Mouse (Mus musculus): ENCODE results near the gene Ints4. TPM values are rescaled to one million over a fixed set of nuclear protein-coding genes. Genes with fewer than 3 reads are reported as not detected.

Gene Ints4
- polyA plus RNA-seq, 1 experiment from 2014 or later = 61.0 TPM

DNA sequence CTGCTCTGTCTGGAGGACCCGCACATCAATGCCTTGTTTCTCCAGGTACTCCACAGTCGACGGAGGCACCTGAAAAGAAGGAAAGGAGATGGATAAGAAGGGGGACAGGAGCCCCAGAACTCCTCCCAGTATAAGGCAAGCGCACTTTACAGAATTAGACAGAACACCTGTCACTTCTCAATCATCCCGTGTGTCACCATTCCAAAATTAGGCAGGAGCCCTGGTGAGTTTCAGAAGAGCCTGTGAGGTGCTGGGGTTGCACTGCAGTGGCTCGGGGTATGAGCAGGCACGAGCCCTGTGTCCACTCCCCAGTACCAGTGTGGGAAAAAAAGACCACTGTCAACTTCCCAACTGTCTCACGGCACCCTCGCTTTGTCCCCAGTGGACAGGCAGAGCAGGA, 69.9 kb downstream of the Ints4 start:
- H3K4me3 ChIP-seq = no peak overlapping the region
- no peaks in the 10 kb centered on the region for H3K36me3 ChIP-seq
- H3K27me3 ChIP-seq (ENCODE audit: insufficient read depth, poor library complexity, severe bottlenecking) = no peaks in the 10 kb centered on the region
- H3K9me3 ChIP-seq = no peaks in the 10 kb centered on the region
- H3K27ac ChIP-seq = no peak overlapping the region
- 90% methylated on average over 9 of the region's 9 CpGs for WGBS
- no peaks in the 10 kb centered on the region for H3K4me1 ChIP-seq (replicated peaks)
- no peak for DNase-seq (ENCODE audit: low spot score)

DNA sequence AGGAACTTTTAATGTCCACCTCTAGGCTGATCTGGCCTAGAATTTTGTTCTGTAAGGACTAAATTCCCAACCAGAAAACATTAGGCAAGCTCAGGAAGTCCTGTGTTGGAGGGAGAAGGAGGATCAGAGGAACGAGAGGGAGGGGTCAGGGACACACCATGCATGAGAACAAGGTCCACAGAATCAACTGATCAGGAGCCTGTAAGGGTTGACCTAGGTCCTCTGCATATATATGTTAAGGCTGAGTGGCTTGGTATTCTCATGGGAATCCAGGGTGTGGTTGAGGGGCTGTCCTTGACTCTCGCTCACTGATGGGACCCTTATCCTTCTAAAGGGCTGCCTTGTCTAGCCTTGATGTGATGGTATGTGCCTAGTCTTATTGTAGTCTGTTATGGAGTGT, 82.8 kb downstream of the Ints4 start:
- no peak overlapping the region for H3K27ac ChIP-seq
- H3K9me3 ChIP-seq = no peaks in the 10 kb centered on the region
- H3K27me3 ChIP-seq (ENCODE audit: insufficient read depth, poor library complexity, severe bottlenecking) = no peaks in the 10 kb centered on the region
- H3K4me3 ChIP-seq = no peak overlapping the region
- WGBS = 93% methylated on average over 2 of the region's 2 CpGs
- no peak for DNase-seq (ENCODE audit: low spot score)
- H3K4me1 ChIP-seq (replicated peaks) = no peaks in the 10 kb centered on the region
- no peaks in the 10 kb centered on the region for H3K36me3 ChIP-seq

DNA sequence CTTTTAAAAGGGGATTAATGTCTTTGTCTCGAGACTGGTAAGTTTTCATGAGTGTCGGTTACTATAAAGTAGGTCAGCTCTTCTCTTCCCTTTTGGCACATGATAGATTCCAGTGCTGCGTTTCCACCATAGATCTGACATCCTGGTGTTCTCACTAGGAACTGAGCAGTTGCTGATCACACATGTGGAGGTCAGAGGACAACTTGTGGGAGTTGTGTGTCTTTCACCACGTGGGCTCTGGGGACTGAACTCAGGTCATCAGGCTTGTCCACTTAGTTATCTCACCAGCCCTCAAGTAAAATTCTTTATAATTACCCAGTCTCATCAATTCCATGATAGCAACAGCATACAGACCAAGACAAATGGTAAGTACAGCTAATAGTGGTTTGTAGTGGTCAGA, 88.6 kb downstream of the Ints4 start:
- H3K9me3 ChIP-seq = no peaks in the 10 kb centered on the region
- no peak overlapping the region for H3K27ac ChIP-seq
- no peak for DNase-seq (ENCODE audit: low spot score)
- H3K4me1 ChIP-seq (replicated peaks) = no peaks in the 10 kb centered on the region
- no peaks in the 10 kb centered on the region for H3K27me3 ChIP-seq (ENCODE audit: insufficient read depth, poor library complexity, severe bottlenecking)
- H3K36me3 ChIP-seq = 0 out of 2 replicates have a peak, but pooled peaks cover 6% of the 10 kb centered on the region
- no peak overlapping the region for H3K4me3 ChIP-seq
- WGBS = 82% methylated on average over 4 of the region's 4 CpGs

DNA sequence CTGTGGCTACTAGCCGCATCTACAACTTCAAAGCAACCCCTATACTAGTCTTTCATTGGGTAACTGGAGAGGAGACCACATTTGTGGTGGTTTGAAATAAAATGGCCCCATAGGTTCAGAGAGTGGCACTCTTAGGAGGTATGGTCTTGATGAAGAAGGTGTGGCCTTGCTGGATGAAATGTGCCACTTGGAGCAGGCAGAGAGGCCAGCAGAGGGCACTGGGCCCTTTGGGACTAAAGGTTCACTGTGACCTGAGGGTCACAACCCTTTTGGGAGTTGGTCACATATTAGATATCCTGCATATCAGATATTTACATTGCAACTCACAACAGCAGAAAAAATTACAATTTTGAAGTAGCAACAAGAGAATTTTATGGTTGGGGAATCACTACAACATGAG, 89.6 kb downstream of the Ints4 start:
- H3K9me3 ChIP-seq = no peaks in the 10 kb centered on the region
- H3K36me3 ChIP-seq = 0 out of 2 replicates have a peak, but pooled peaks cover 8% of the 10 kb centered on the region
- H3K27me3 ChIP-seq (ENCODE audit: insufficient read depth, poor library complexity, severe bottlenecking) = no peaks in the 10 kb centered on the region
- H3K27ac ChIP-seq = no peak overlapping the region
- no peak for DNase-seq (ENCODE audit: low spot score)
- 89% methylated on average over 1 of the region's 1 CpGs for WGBS
- H3K4me3 ChIP-seq = no peak overlapping the region
- no peaks in the 10 kb centered on the region for H3K4me1 ChIP-seq (replicated peaks)

DNA sequence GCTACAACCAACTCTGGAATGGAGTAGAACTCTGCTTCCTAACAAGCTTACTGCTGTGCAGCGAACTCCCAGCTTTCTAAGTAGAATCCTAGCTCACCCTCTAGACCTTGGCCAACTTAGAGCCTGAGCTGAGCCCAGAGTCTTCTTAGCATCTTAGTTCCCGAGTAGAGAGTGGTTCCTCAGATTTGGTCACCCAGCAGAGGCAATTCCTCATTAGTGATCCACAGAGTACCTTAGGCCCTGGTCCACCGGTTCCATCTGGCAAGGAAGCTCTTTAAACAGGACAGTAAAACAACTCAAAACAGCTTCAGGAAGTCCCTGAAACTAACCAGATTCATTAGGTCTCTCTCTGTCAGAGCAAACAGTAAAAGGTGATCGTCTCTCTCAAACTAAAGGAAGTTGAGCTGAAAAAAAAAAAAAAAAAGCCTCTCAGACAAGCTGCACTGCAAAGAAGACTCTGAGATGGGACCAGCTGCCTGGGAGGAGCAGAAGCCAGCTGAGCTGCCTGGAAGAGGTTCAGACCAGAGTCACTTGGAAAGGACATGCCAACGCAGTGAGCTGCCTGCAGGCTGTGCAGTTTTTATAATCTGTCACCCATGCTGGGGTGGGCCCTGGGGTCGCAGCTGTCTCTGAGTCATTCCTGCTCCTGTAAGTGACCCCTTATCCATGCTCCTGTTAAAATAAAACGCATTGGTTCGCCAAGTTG, 97.8 kb downstream of the Ints4 start:
- H3K4me1 ChIP-seq (replicated peaks) = peaks cover 16% of the 10 kb centered on the region
- WGBS = 33% methylated on average over 8 of the region's 8 CpGs
- H3K9me3 ChIP-seq = no peaks in the 10 kb centered on the region
- no peaks in the 10 kb centered on the region for H3K27me3 ChIP-seq (ENCODE audit: insufficient read depth, poor library complexity, severe bottlenecking)
- H3K4me3 ChIP-seq = peak overlapping the region; percentile 100
- peak overlapping the region; percentile 100 for H3K27ac ChIP-seq
- 0 out of 2 replicates have a peak, but pooled peaks cover 8% of the 10 kb centered on the region for H3K36me3 ChIP-seq
- DNase-seq (ENCODE audit: low spot score) = no peak

DNA sequence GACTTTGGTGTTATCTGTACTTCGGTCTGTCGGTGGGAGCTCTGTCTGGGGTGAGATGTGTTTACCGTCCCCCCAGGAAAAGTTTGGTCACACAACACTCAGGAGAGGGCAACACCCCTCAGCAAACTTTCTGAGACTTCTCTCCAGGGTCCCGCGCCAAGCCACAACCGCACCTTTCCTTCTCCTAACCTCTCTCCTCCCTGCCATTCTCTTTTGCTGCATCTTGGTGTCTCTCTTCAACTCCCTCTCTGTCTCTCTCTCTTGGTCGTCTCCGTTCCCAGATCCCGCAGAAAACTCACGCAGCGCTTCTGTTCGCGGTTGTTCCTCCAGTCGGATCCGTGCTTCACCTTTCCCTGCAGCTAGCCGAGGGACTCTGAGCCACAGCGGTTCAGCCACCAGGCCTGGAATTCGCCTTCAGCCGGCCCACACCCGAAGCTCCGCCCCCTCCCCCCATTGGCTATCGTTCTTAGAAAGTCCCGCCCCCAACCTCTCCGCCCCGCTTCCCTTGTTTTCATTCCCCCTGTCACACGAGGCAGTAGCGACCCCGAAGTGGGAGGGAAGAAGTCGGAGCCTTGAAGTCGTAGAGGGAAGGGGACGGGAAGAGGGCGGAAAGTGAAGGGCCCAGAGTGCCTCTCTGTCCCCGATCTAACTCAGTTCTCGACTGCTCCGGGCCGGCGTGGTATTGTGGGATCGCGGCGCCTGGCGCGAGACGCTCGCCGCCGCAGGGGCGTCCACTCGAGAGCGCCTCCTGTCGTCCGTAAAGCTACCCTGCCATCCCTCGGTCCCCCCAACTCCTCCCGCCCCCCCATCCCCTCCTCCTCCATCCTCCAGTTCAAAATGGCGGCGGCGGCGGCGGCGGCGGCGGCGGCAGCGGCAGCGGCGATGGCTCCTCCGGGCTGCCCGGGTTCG, 98.6 kb downstream of the Ints4 start, which contains the start of the genes Aamdc and Rsf1:
Gene Aamdc, minus strand, starts transcription at position 431 of the 909 bp plus-strand sequence.
Gene Rsf1, plus strand, starts transcription at position 823 of the 909 bp plus-strand sequence.
- Histone ChIP-seq H3K27me3 (ENCODE audit: insufficient read depth, poor library complexity, severe bottlenecking) (no peaks in the 10 kb centered on the region), H3K9me3 (no peaks in the 10 kb centered on the region), H3K27ac (peak within 1 kb of the TSS; percentile 100), H3K4me1 (replicated peaks) (peaks cover 16% of the 10 kb centered on the region), H3K4me3 (peak within 1 kb of the TSS; percentile 100), H3K36me3 (0 out of 2 replicates have a peak, but pooled peaks cover 3% of the 10 kb centered on the region)
- DNase-seq (ENCODE audit: low spot score) = peak; percentile 96
- under 1% methylated on average over 68 of the region's 68 CpGs for WGBS

DNA sequence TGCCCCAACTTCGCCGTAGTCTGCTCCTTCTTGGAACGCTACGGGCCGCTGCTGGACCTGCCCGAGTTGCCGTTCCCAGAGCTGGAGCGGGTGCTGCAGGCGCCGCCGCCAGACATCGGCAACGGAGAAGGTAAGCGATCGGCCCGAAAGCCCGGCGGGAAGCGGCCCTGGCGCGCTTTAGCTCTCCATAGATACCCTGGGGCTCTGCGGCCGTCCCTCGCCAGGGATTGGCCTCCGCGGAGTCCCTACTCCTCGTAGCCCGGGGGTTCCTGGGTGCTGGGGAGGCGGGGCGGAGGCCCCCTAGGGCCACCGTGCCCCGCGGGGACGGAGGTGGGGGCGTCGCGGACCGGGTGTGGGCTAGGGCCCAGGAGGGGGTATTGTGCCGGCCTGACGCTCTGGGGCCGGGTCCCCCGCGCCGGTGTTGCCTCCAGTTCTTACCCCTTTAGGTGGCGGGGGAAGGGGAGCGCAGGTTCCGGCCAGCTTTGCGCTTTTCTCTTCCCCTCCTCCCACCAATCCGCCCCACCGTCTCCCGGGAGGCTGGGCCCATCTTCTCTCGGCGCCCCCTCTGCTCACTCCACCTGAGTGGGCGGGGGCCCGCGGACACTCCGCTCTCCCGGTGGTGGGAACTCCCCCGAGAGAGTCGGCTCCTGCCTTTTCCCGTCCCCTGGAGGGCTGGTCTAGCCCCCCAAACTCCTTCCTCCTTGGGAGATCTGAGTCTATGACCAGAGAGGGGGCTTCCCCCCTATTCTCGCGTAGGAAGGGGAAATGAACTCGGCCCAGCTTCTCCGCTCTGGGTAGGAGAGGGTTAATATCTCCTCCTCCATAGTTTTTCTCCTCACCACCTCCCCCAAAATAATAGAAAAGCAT, 99.5 kb downstream of the Ints4 start:
- Histone ChIP-seq H3K36me3 (no peaks in the 10 kb centered on the region), H3K27ac (peak overlapping the region; percentile 100), H3K4me3 (peak overlapping the region; percentile 100), H3K4me1 (replicated peaks) (peaks cover 16% of the 10 kb centered on the region), H3K27me3 (ENCODE audit: insufficient read depth, poor library complexity, severe bottlenecking) (no peaks in the 10 kb centered on the region), H3K9me3 (no peaks in the 10 kb centered on the region)
- DNase-seq (ENCODE audit: low spot score) = no peak
- WGBS = under 1% methylated on average over 65 of the region's 65 CpGs

DNA sequence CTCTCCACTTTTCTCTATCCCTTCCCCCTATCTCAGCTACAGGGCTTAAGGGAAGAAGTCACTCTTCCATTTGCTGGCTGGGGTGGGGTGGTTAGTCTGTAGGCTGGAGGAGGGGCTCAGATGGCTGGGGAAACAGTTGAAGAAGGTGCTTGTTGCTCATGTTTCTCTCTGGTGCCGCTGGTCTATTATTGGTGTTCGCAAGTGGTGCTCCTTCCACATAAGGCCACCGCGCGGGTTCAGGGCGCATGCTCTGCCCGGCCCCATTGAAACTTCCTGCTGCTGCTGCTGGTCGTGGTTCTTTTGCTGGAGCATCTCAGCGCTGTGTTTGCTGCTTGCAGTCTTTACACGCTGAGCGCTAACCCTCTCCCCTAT, 100.1 kb downstream of the Ints4 start:
- Histone ChIP-seq H3K36me3 (no peaks in the 10 kb centered on the region), H3K4me1 (replicated peaks) (peaks cover 16% of the 10 kb centered on the region), H3K9me3 (no peaks in the 10 kb centered on the region), H3K4me3 (peak overlapping the region; percentile 100), H3K27ac (peak overlapping the region; percentile 100), H3K27me3 (ENCODE audit: insufficient read depth, poor library complexity, severe bottlenecking) (no peaks in the 10 kb centered on the region)
- WGBS = under 1% methylated on average over 11 of the region's 11 CpGs
- peak; percentile 87 for DNase-seq (ENCODE audit: low spot score)

DNA sequence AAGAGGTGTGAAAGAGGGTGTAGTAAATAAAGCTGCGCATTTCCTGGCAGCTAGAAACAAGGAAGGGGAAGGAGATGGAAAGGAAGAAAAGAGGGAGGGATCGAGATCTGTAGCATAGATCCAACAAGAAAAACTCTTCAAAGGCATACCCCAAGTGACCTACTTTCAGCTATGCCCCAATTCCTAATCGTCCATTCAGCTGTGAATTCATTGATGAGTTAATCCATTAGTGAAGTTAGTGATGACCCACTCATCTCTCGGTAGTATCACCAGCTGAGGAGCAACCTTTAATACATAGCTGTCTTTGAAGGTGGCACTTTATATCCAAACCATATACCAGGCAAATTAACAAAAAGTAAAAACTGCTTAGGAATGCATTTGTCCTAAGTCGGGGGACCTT, 107.8 kb downstream of the Ints4 start:
- WGBS = 79% methylated on average over 5 of the region's 5 CpGs
- no peaks in the 10 kb centered on the region for H3K27me3 ChIP-seq (ENCODE audit: insufficient read depth, poor library complexity, severe bottlenecking)
- peaks cover 26% of the 10 kb centered on the region for H3K4me1 ChIP-seq (replicated peaks)
- no peaks in the 10 kb centered on the region for H3K9me3 ChIP-seq
- no peak overlapping the region for H3K4me3 ChIP-seq
- peaks cover 22% of the 10 kb centered on the region for H3K36me3 ChIP-seq
- DNase-seq (ENCODE audit: low spot score) = no peak
- no peak overlapping the region for H3K27ac ChIP-seq

DNA sequence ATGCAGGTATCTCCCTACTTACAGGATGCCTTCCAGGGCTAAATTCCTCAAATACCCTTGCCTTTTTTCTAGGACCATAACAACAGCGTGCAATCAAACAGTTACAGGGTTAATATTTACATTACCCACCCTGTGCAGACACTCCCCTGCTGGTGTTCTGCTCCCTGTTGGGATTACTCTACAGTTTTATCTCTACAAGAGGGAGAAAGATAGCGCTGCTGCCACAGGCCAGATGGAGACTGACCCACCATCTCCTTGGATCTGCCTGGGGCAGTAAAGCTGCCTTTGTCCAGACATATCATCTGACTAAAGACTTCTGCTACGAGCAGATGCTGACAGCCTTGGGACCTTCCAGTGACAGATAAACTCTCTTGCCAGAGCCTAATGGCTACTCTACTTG, 109.7 kb downstream of the Ints4 start:
- DNase-seq (ENCODE audit: low spot score) = peak; percentile 11
- Histone ChIP-seq H3K4me3 (no peak overlapping the region), H3K36me3 (peaks cover 35% of the 10 kb centered on the region), H3K4me1 (replicated peaks) (peaks cover 26% of the 10 kb centered on the region), H3K9me3 (no peaks in the 10 kb centered on the region), H3K27ac (no peak overlapping the region), H3K27me3 (ENCODE audit: insufficient read depth, poor library complexity, severe bottlenecking) (no peaks in the 10 kb centered on the region)
- WGBS = 54% methylated on average over 3 of the region's 3 CpGs
